8 mouse cellular contexts compared by ENCODE assay signal in the genomic region with DNA sequence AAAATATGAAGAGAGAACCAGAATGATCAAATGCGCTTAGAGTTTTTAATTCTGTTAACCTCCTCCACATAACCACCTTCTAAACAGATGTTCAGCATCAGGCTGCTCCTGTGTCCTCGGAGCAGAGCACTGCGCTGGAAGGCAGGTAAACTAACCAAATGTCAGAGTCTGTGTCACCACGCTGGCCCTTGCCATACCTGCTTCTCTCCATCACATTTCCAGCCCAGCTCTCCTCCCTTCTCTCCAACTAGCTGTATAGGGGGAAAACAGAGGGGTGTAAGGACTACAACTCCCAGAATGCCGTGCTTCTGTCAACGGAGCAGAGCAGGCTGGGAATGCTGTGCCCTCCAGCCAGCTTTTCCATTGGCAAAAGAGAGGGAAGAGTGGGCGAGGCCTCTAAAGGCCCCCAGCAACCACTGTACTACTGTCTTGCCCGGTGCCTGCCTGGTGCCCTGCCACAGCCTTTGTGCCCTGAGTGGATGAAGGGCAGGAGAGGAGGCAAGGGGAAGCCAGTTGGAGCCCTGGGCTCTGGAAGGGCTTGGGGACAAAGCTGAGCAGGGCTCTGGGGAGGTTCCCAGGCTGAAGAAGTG. TPM values are rescaled to one million over a fixed set of nuclear protein-coding genes. Genes with fewer than 3 reads are reported as not detected.
DNase-seq lines count a peak whose midpoint lies in the region; ATAC-seq and TF ChIP-seq lines count a peak whose summit lies in the region.

No protein-coding gene starts in this region.

- TF ChIP-seq POLR2A in MEL (IDR thresholded peaks at IDR 0.05; ENCODE audit: control insufficient read depth in 1 of 2, insufficient read depth in 1 of 2, low read depth in 1 of 2, low read length in 2 of 2, poor library complexity in 1 of 2): no peak

- H3K4me1 ChIP-seq in MEL (ENCODE audit: control insufficient read depth in 1 of 2, insufficient read depth in 2 of 2, low read length in 2 of 2): peaks cover 0 to 11% of the 10 kb centered on the region in 2 experiments; a peak in 2 of 4 replicates
- peaks cover 20% of the 10 kb centered on the region for H3K4me1 ChIP-seq in intestine, embryonic 15.5 days (replicated peaks)
- H3K4me1 ChIP-seq in midbrain, embryonic 11.5 days (ENCODE audit: control insufficient read depth, insufficient read depth, low read length): peaks cover 13% of the 10 kb centered on the region

- H3K36me3 ChIP-seq in MEL (ENCODE audit: control insufficient read depth in 1 of 2, insufficient read depth in 2 of 2, low read length in 2 of 2): peaks cover 0 to 5% of the 10 kb centered on the region in 2 experiments
- H3K36me3 ChIP-seq in intestine, embryonic 15.5 days: peaks cover 4% of the 10 kb centered on the region; the same call in 1 of the 2 replicates
- peaks cover 4% of the 10 kb centered on the region; the same call in 1 of the 2 replicates for H3K36me3 ChIP-seq in midbrain, embryonic 11.5 days (ENCODE audit: control insufficient read depth, insufficient read depth, low read length)

- TF ChIP-seq RAD21 in MEL (IDR thresholded peaks at IDR 0.05; ENCODE audit: low read depth, low read length): no peak

- no peak for TF ChIP-seq CTCF in MEL (IDR thresholded peaks at IDR 0.05 in 2 of 3, conservative IDR thresholded peaks at IDR 0.05 in 1 of 3; ENCODE audit: control insufficient read depth in 1 of 3, insufficient read depth in 1 of 3, low read depth in 2 of 3, low read length in 3 of 3, poor library complexity in 1 of 3, severe bottlenecking in 1 of 3)
- TF ChIP-seq CTCF in left cerebral cortex, adult 2 months (IDR thresholded peaks at IDR 0.05): no peak

- peak; percentile 58 for ATAC-seq in intestine, embryonic 15.5 days
- ATAC-seq in midbrain, embryonic 11.5 days (ENCODE audit: low FRiP score): peak; percentile 53

- H3K27me3 ChIP-seq in MEL (ENCODE audit: control insufficient read depth in 1 of 2, insufficient read depth in 2 of 2, low read length in 2 of 2): no peaks in the 10 kb centered on the region
- no peaks in the 10 kb centered on the region for H3K27me3 ChIP-seq in intestine, embryonic 15.5 days (replicated peaks)
- H3K27me3 ChIP-seq in midbrain, embryonic 11.5 days (ENCODE audit: control insufficient read depth, insufficient read depth, low read length): no peaks in the 10 kb centered on the region

- peak overlapping the region; percentile 47 for H3K4me2 ChIP-seq in intestine, embryonic 15.5 days (replicated peaks)
- peak overlapping the region; percentile 14; the same call in 1 of the 2 replicates for H3K4me2 ChIP-seq in midbrain, embryonic 11.5 days

- H3K9ac ChIP-seq in MEL (ENCODE audit: control insufficient read depth, low read depth, low read length, poor library complexity, severe bottlenecking): no peak overlapping the region
- H3K9ac ChIP-seq in intestine, embryonic 15.5 days: peak overlapping the region; percentile 26
- peak overlapping the region; percentile 2 for H3K9ac ChIP-seq in midbrain, embryonic 11.5 days (ENCODE audit: low read length)

- TF ChIP-seq EP300 in MEL (IDR thresholded peaks at IDR 0.05; ENCODE audit: low read depth in 1 of 2, low read length in 2 of 2): no peak

- peaks cover 10% of the 10 kb centered on the region for H3K79me2 ChIP-seq in MEL (ENCODE audit: control insufficient read depth, insufficient read depth, low read length, poor library complexity)

- intact Hi-C loops in gastrocnemius, postnatal 14 days (cut with DNase I; ENCODE audit: low total_unique reads): no loop called here
- intact Hi-C loops in left cerebral cortex, adult 2 months (cut with DNase I): loop anchor here (5.0 kb wide), 1 partner anchor 352 kb away; a partner anchor contains a TSS

- no peak overlapping the region for H3K27ac ChIP-seq in MEL (ENCODE audit: control insufficient read depth, low read depth, low read length)
- 0 out of 2 replicates have a peak overlapping the region, but pooled peaks have one; percentile 51 for H3K27ac ChIP-seq in intestine, embryonic 15.5 days
- H3K27ac ChIP-seq in left cerebral cortex, adult 2 months: peak overlapping the region; percentile 78
- peak overlapping the region; percentile 49 for H3K27ac ChIP-seq in midbrain, embryonic 11.5 days (ENCODE audit: low read depth, low read length)

- 49% methylated on average over 8 of the region's 8 CpGs for WGBS in intestine, embryonic 15.5 days
- 56% methylated on average over 8 of the region's 8 CpGs for WGBS in midbrain, embryonic 11.5 days

- DNase-seq in MEL (ENCODE audit: low read depth, low spot score): no peak
- DNase-seq in cerebellum, adult 9-11 months: peak; percentile 74
- DNase-seq in gastrocnemius, postnatal 14 days: peak; percentile 45
- peak; percentile 65 to 70 for DNase-seq in left cerebral cortex, adult 2 months (ENCODE audit: extremely low spot score in 1 of 2, low spot score in 2 of 2)
- DNase-seq in midbrain, embryonic 11.5 days (ENCODE audit: low spot score, missing footprints): peak; percentile 91
- DNase-seq in telencephalon, adult 2 months (ENCODE audit: low read depth, low spot score): peak; percentile 87
- no peak for DNase-seq in urinary bladder, postnatal 36 days (ENCODE audit: low spot score in 2 of 2)

- H3K9me3 ChIP-seq in MEL (replicated peaks; ENCODE audit: insufficient read depth, low read length): no peaks in the 10 kb centered on the region
- H3K9me3 ChIP-seq in intestine, embryonic 15.5 days: no peaks in the 10 kb centered on the region
- H3K9me3 ChIP-seq in midbrain, embryonic 11.5 days (ENCODE audit: control insufficient read depth, low read length): no peaks in the 10 kb centered on the region

- no peak overlapping the region for H3K4me3 ChIP-seq in MEL (ENCODE audit: control insufficient read depth in 1 of 2, insufficient read depth in 1 of 2, low read depth in 2 of 2, low read length in 2 of 2)
- 0 out of 2 replicates have a peak overlapping the region, but pooled peaks have one; percentile 6 for H3K4me3 ChIP-seq in intestine, embryonic 15.5 days (replicated peaks)
- H3K4me3 ChIP-seq in left cerebral cortex, adult 2 months: peak overlapping the region; percentile 28
- H3K4me3 ChIP-seq in midbrain, embryonic 11.5 days (ENCODE audit: low read depth, low read length): no peak overlapping the region

TF ChIP-seq in MEL, 35 proteins besides CTCF, POLR2A, EP300 and RAD21:
- no peak for TF ChIP-seq USF1 (IDR thresholded peaks at IDR 0.05; ENCODE audit: low read depth, low read length)
- TF ChIP-seq KAT2A (conservative IDR thresholded peaks at IDR 0.05; ENCODE audit: low read depth, low read length): peak; percentile 49; the same call in 1 of the 2 replicates
- no peak for TF ChIP-seq RCOR1 (IDR thresholded peaks at IDR 0.05; ENCODE audit: low read depth, low read length)
- no peak for TF ChIP-seq MYC (IDR thresholded peaks at IDR 0.05; ENCODE audit: low read depth, low read length)
- TF ChIP-seq TCF12 (IDR thresholded peaks at IDR 0.05; ENCODE audit: low read depth, low read length): no peak
- TF ChIP-seq ZKSCAN1 (IDR thresholded peaks at IDR 0.05; ENCODE audit: low read depth, low read length): no peak
- peak; percentile 86 for TF ChIP-seq HCFC1 (IDR thresholded peaks at IDR 0.05; ENCODE audit: low read depth, low read length)
- no peak for TF ChIP-seq ZMIZ1 (IDR thresholded peaks at IDR 0.05; ENCODE audit: low read depth, low read length)
- TF ChIP-seq UBTF (IDR thresholded peaks at IDR 0.05; ENCODE audit: borderline replicate concordance, insufficient read depth, low read depth, low read length): no peak
- TF ChIP-seq USF2 (IDR thresholded peaks at IDR 0.05; ENCODE audit: borderline replicate concordance in 1 of 2, insufficient read depth in 1 of 2, low read depth in 1 of 2, low read length in 2 of 2): no peak
TF ChIP-seq in MEL: peak in this region for 2.

RNA-seq across cellular contexts. Expression of a gene that starts 5.6 kb away (rescaled TPM):
- total RNA-seq in MEL (2012; rRNA removed): 66.2 and 68.0 TPM in 2 replicates
- 100 to 1,000 TPM in 1 of 2 experiments, not detected in 1; 159 TPM for polyA plus RNA-seq in MEL (2012; ENCODE audit: insufficient read depth in 1 of 2, insufficient read length in 2 of 2, low read depth in 1 of 2, low replicate concordance in 2 of 2, missing spikeins in 1 of 2)
- total RNA-seq in gastrocnemius, postnatal 14 days (2021): 10 to 100 TPM; 83.3 to 86.3 TPM
- polyA plus RNA-seq in intestine, embryonic 15.5 days (2015; fragmentation: Nextera tagmentation; extraction: Ambion mirVana): 147 TPM in 2 replicates
- 10 to 100 TPM; 42.4 to 44.1 TPM for total RNA-seq in left cerebral cortex, adult 2 months (2021)
- polyA plus RNA-seq in midbrain, embryonic 11.5 days (2014; fragmentation: Nextera tagmentation; extraction: Ambion mirVana): 111 and 114 TPM in 2 replicates

RNA-seq across cellular contexts. Expression of a gene that starts 6.2 kb away (rescaled TPM):
- 12.0 and 12.3 TPM in 2 replicates for total RNA-seq in MEL (2012; rRNA removed)
- polyA plus RNA-seq in MEL (2012; ENCODE audit: insufficient read depth in 1 of 2, insufficient read length in 2 of 2, low read depth in 1 of 2, low replicate concordance in 2 of 2, missing spikeins in 1 of 2): 10 to 100 TPM in 1 of 2 experiments, not detected in 1; 37.9 TPM
- 10 to 100 TPM; 52.9 to 57.0 TPM for total RNA-seq in gastrocnemius, postnatal 14 days (2021)
- 33.5 and 34.2 TPM in 2 replicates for polyA plus RNA-seq in intestine, embryonic 15.5 days (2015; fragmentation: Nextera tagmentation; extraction: Ambion mirVana)
- total RNA-seq in left cerebral cortex, adult 2 months (2021): 100 to 1,000 TPM; 176 to 184 TPM
- 43.3 and 49.3 TPM in 2 replicates for polyA plus RNA-seq in midbrain, embryonic 11.5 days (2014; fragmentation: Nextera tagmentation; extraction: Ambion mirVana)

RNA-seq across cellular contexts. Expression of a gene that starts 21.4 kb away (rescaled TPM):
- not detected in 2 replicates for total RNA-seq in MEL (2012; rRNA removed)
- polyA plus RNA-seq in MEL (2012; ENCODE audit: insufficient read depth in 1 of 2, insufficient read length in 2 of 2, low read depth in 1 of 2, low replicate concordance in 2 of 2, missing spikeins in 1 of 2): under 1 TPM in 1 of 2 experiments, not detected in 1; 0.03 TPM
- under 1 TPM; 0.10 to 0.13 TPM for total RNA-seq in gastrocnemius, postnatal 14 days (2021)
- polyA plus RNA-seq in intestine, embryonic 15.5 days (2015; fragmentation: Nextera tagmentation; extraction: Ambion mirVana): 0.34 and 0.40 TPM in 2 replicates
- 1 to 10 TPM in 1 of 2 experiments, under 1 TPM in 1; 0.25 to 1.5 TPM for total RNA-seq in left cerebral cortex, adult 2 months (2021)
- 0.52 and 0.84 TPM in 2 replicates for polyA plus RNA-seq in midbrain, embryonic 11.5 days (2014; fragmentation: Nextera tagmentation; extraction: Ambion mirVana)

RNA-seq across cellular contexts. Expression of a gene that starts 53.2 kb away (rescaled TPM):
- total RNA-seq in MEL (2012; rRNA removed): 0.81 and 2.1 TPM in 2 replicates
- 1 to 10 TPM in 1 of 2 experiments, not detected in 1; 2.7 TPM for polyA plus RNA-seq in MEL (2012; ENCODE audit: insufficient read depth in 1 of 2, insufficient read length in 2 of 2, low read depth in 1 of 2, low replicate concordance in 2 of 2, missing spikeins in 1 of 2)
- not detected for total RNA-seq in gastrocnemius, postnatal 14 days (2021)
- 0.52 TPM in 1 of 2 replicates, not detected in the other for polyA plus RNA-seq in intestine, embryonic 15.5 days (2015; fragmentation: Nextera tagmentation; extraction: Ambion mirVana)
- total RNA-seq in left cerebral cortex, adult 2 months (2021): not detected
- polyA plus RNA-seq in midbrain, embryonic 11.5 days (2014; fragmentation: Nextera tagmentation; extraction: Ambion mirVana): 0.48 TPM in 1 of 2 replicates, not detected in the other

Comparison
In these comparisons a context has a peak if more than half of its experiments do, and no peak if none do; other contexts are left out.
1. DNase-seq: peak in cerebellum, adult 9-11 months (single experiment), gastrocnemius, postnatal 14 days (single experiment), left cerebral cortex, adult 2 months (2 of 2), midbrain, embryonic 11.5 days (single experiment) and telencephalon, adult 2 months (single experiment); none in MEL (single experiment) and urinary bladder, postnatal 36 days (0 of 2).
2. H3K4me3 ChIP-seq: peak in intestine, embryonic 15.5 days (single experiment) and left cerebral cortex, adult 2 months (single experiment); none in MEL (0 of 2) and midbrain, embryonic 11.5 days (single experiment).